30 mouse cellular contexts compared by ENCODE assay signal in the genomic region with DNA sequence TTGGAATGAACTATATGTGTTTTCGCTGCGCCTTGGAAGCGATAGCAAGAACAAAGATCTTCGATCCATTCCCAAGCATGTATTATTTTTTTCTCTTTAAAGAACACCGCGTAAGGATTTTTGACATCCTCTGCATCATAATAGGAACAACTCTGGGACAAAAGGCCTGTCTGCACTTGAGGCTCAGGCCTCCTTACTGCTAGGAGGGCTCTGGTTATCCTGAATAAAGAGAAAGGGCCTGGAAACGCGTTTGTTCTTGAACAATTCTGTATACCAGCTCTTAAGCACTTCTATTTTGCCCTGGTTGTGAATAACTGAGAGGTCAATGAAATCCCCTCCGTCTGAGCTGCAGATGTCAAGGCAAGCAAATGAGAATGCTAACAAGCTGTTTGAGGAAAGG. TPM values are rescaled to one million over a fixed set of nuclear protein-coding genes. Genes with fewer than 3 reads are reported as not detected.
A peak's percentile ranks its signal among the peaks of the same experiment; 100 is the strongest.
DNase-seq lines count a peak whose midpoint lies in the region; ATAC-seq and TF ChIP-seq lines count a peak whose summit lies in the region.
"Had no signal": no experiment of that assay in that cellular context is flagged by ENCODE, and none has a peak within 500 bp of the region (broad histone marks: within the 10 kb centered on the region; RNA-seq: fewer than 3 reads in every experiment).

No protein-coding gene starts in this region.

- no peaks in the 10 kb centered on the region for H3K27me3 ChIP-seq in forebrain, embryonic 10.5 days (ENCODE audit: poor library complexity, severe bottlenecking)
- H3K27me3 ChIP-seq in forebrain, embryonic 16.5 days (replicated peaks; ENCODE audit: control insufficient read depth, insufficient read depth, low read length), result no peaks in the 10 kb centered on the region
- H3K27me3 ChIP-seq in midbrain, embryonic 10.5 days (ENCODE audit: low read depth, poor library complexity, severe bottlenecking), result peaks cover 4% of the 10 kb centered on the region; the same call in 1 of the 2 replicates
- no peaks in the 10 kb centered on the region for H3K27me3 ChIP-seq in midbrain, postnatal 0 days (ENCODE audit: insufficient read depth, low read length)
- no peaks in the 10 kb centered on the region for H3K27me3 ChIP-seq in midbrain, embryonic 13.5 days
- H3K27me3 ChIP-seq in liver, embryonic 12.5 days (replicated peaks), result no peaks in the 10 kb centered on the region
- H3K27me3 ChIP-seq: embryonic facial prominence, embryonic 12.5 days; heart, embryonic 13.5 days; hindbrain, embryonic 13.5 days; limb, embryonic 12.5 days; lung, embryonic 15.5 days; Patski; stomach, embryonic 15.5 days had no signal

- no peaks in the 10 kb centered on the region for H3K36me3 ChIP-seq in forebrain, embryonic 10.5 days (replicated peaks)
- H3K36me3 ChIP-seq in forebrain, embryonic 16.5 days (ENCODE audit: control insufficient read depth, insufficient read depth), result no peaks in the 10 kb centered on the region
- H3K36me3 ChIP-seq in midbrain, embryonic 10.5 days, result no peaks in the 10 kb centered on the region
- H3K36me3 ChIP-seq in midbrain, postnatal 0 days (ENCODE audit: insufficient read depth, low read length), result no peaks in the 10 kb centered on the region
- no peaks in the 10 kb centered on the region for H3K36me3 ChIP-seq in midbrain, embryonic 13.5 days
- H3K36me3 ChIP-seq in liver, embryonic 12.5 days, result no peaks in the 10 kb centered on the region
- H3K36me3 ChIP-seq: embryonic facial prominence, embryonic 12.5 days; heart, embryonic 13.5 days; hindbrain, embryonic 13.5 days; limb, embryonic 12.5 days; lung, embryonic 15.5 days; stomach, embryonic 15.5 days had no signal

- no peak for ATAC-seq in forebrain, embryonic 16.5 days
- ATAC-seq in midbrain, postnatal 0 days (ENCODE audit: low FRiP score), result no peak
- peak; percentile 62 for ATAC-seq in midbrain, embryonic 13.5 days
- ATAC-seq in liver, embryonic 12.5 days, result no peak
- ATAC-seq: intestine, postnatal 0 days; Patski had no signal

- no peaks in the 10 kb centered on the region for H3K9me3 ChIP-seq in forebrain, embryonic 10.5 days
- no peaks in the 10 kb centered on the region for H3K9me3 ChIP-seq in forebrain, embryonic 16.5 days (ENCODE audit: control insufficient read depth, low read length)
- no peaks in the 10 kb centered on the region for H3K9me3 ChIP-seq in midbrain, embryonic 10.5 days (replicated peaks)
- no peaks in the 10 kb centered on the region for H3K9me3 ChIP-seq in midbrain, postnatal 0 days (ENCODE audit: low read length)
- H3K9me3 ChIP-seq in midbrain, embryonic 13.5 days, result no peaks in the 10 kb centered on the region
- H3K9me3 ChIP-seq in liver, embryonic 12.5 days (replicated peaks), result no peaks in the 10 kb centered on the region
- H3K9me3 ChIP-seq: embryonic facial prominence, embryonic 12.5 days; heart, embryonic 13.5 days; hindbrain, embryonic 13.5 days; limb, embryonic 12.5 days; lung, embryonic 15.5 days; stomach, embryonic 15.5 days had no signal

- intact Hi-C loops in heart, postnatal 36 days (cut with DNase I), result no loop called here

- 57% methylated on average over 9 of the region's 9 CpGs for WGBS in forebrain, embryonic 10.5 days
- 30% methylated on average over 9 of the region's 9 CpGs for WGBS in forebrain, embryonic 16.5 days
- 53% methylated on average over 9 of the region's 9 CpGs for WGBS in midbrain, embryonic 10.5 days
- WGBS in midbrain, postnatal 0 days, result 31% methylated on average over 9 of the region's 9 CpGs
- 21% methylated on average over 9 of the region's 9 CpGs for WGBS in midbrain, embryonic 13.5 days
- WGBS in liver, embryonic 12.5 days (ENCODE audit: insufficient replicate concordance), result 87% methylated on average over 9 of the region's 9 CpGs

- H3K4me1 ChIP-seq in forebrain, embryonic 10.5 days, result peaks cover 13% of the 10 kb centered on the region
- peaks cover 4% of the 10 kb centered on the region for H3K4me1 ChIP-seq in forebrain, embryonic 16.5 days (replicated peaks; ENCODE audit: control insufficient read depth, insufficient read depth, low read length)
- peaks cover 16% of the 10 kb centered on the region for H3K4me1 ChIP-seq in midbrain, embryonic 10.5 days
- H3K4me1 ChIP-seq in midbrain, postnatal 0 days (ENCODE audit: insufficient read depth, low read length), result no peaks in the 10 kb centered on the region
- H3K4me1 ChIP-seq in midbrain, embryonic 13.5 days (replicated peaks), result peaks cover 10% of the 10 kb centered on the region
- H3K4me1 ChIP-seq in liver, embryonic 12.5 days, result no peaks in the 10 kb centered on the region
- H3K4me1 ChIP-seq: embryonic facial prominence, embryonic 12.5 days; heart, embryonic 13.5 days; limb, embryonic 12.5 days; lung, embryonic 15.5 days; stomach, embryonic 15.5 days had no signal

- no peak for TF ChIP-seq CTCF in midbrain, postnatal 0 days (IDR thresholded peaks at IDR 0.05)

- no peak overlapping the region for H3K4me2 ChIP-seq in forebrain, embryonic 16.5 days (ENCODE audit: low read length)
- no peak overlapping the region for H3K4me2 ChIP-seq in midbrain, postnatal 0 days (ENCODE audit: low read depth, low read length, poor library complexity, severe bottlenecking)
- no peak overlapping the region for H3K4me2 ChIP-seq in midbrain, embryonic 13.5 days (replicated peaks)
- H3K4me2 ChIP-seq in liver, embryonic 12.5 days, result no peak overlapping the region
- H3K4me2 ChIP-seq: embryonic facial prominence, embryonic 12.5 days; heart, embryonic 13.5 days; hindbrain, embryonic 13.5 days; limb, embryonic 12.5 days; lung, embryonic 15.5 days; stomach, embryonic 15.5 days had no signal

- peak overlapping the region; percentile 58; the same call in 1 of the 2 replicates for H3K27ac ChIP-seq in forebrain, embryonic 10.5 days
- no peak overlapping the region for H3K27ac ChIP-seq in forebrain, embryonic 16.5 days (ENCODE audit: low read length)
- peak overlapping the region; percentile 55; the same call in 1 of the 2 replicates for H3K27ac ChIP-seq in midbrain, embryonic 10.5 days (replicated peaks)
- H3K27ac ChIP-seq in midbrain, postnatal 0 days (ENCODE audit: low read depth, low read length), result no peak overlapping the region
- peak overlapping the region; percentile 35; the same call in 1 of the 2 replicates for H3K27ac ChIP-seq in midbrain, embryonic 13.5 days
- H3K27ac ChIP-seq in liver, embryonic 12.5 days, result no peak overlapping the region
- H3K27ac ChIP-seq: embryonic facial prominence, embryonic 12.5 days; heart, embryonic 13.5 days; left cerebral cortex, adult 2 months; limb, embryonic 12.5 days; lung, embryonic 15.5 days; stomach, embryonic 15.5 days had no signal

- DNase-seq in forebrain, embryonic 10.5 days (ENCODE audit: extremely low spot score, low spot score), result no peak
- no peak for DNase-seq in midbrain, embryonic 10.5 days (ENCODE audit: low spot score)
- DNase-seq in midbrain, postnatal 0 days (ENCODE audit: low spot score), result no peak
- DNase-seq in heart, postnatal 36 days, result no peak
- DNase-seq: adrenal gland, postnatal 14 days; cerebellum, adult 18-20 months; cerebellum, postnatal 10 days; gastrocnemius, postnatal 10 days; heart, postnatal 10 days; kidney, adult 9 months; kidney, postnatal 14 days; lung, postnatal 36 days; right cerebral cortex, postnatal 25 days had no signal

- no peak overlapping the region for H3K4me3 ChIP-seq in forebrain, embryonic 10.5 days
- H3K4me3 ChIP-seq in forebrain, embryonic 16.5 days (replicated peaks; ENCODE audit: low read length), result no peak overlapping the region
- no peak overlapping the region for H3K4me3 ChIP-seq in midbrain, embryonic 10.5 days
- no peak overlapping the region for H3K4me3 ChIP-seq in midbrain, postnatal 0 days (ENCODE audit: low read depth, low read length)
- no peak overlapping the region for H3K4me3 ChIP-seq in midbrain, embryonic 13.5 days (replicated peaks)
- no peak overlapping the region for H3K4me3 ChIP-seq in liver, embryonic 12.5 days
- H3K4me3 ChIP-seq: embryonic facial prominence, embryonic 12.5 days; heart, embryonic 13.5 days; hindbrain, embryonic 13.5 days; left cerebral cortex, adult 2 months; limb, embryonic 12.5 days; lung, embryonic 15.5 days; stomach, embryonic 15.5 days had no signal

- no peak overlapping the region for H3K9ac ChIP-seq in forebrain, embryonic 16.5 days (replicated peaks; ENCODE audit: low read depth, low read length)
- no peak overlapping the region for H3K9ac ChIP-seq in midbrain, postnatal 0 days (replicated peaks; ENCODE audit: low read length, poor library complexity, severe bottlenecking)
- no peak overlapping the region for H3K9ac ChIP-seq in midbrain, embryonic 13.5 days (replicated peaks)
- no peak overlapping the region for H3K9ac ChIP-seq in liver, embryonic 12.5 days
- H3K9ac ChIP-seq: embryonic facial prominence, embryonic 12.5 days; heart, embryonic 13.5 days; hindbrain, embryonic 13.5 days; limb, embryonic 12.5 days; lung, embryonic 15.5 days; stomach, embryonic 15.5 days had no signal

RNA-seq across cellular contexts. Expression of a gene that starts 19.7 kb away (rescaled TPM):
- polyA plus RNA-seq in forebrain, embryonic 10.5 days (2016; fragmentation: Nextera tagmentation; extraction: Ambion mirVana), result 1.2 and 1.9 TPM in 2 replicates
- 31.4 and 39.4 TPM in 2 replicates for polyA plus RNA-seq in forebrain, embryonic 16.5 days (2015; fragmentation: Nextera tagmentation; extraction: Ambion mirVana)
- 3.3 and 5.2 TPM in 2 replicates for polyA plus RNA-seq in midbrain, embryonic 10.5 days (2016; fragmentation: Nextera tagmentation; extraction: Ambion mirVana)
- total RNA-seq in midbrain, postnatal 0 days (2014; rRNA removed), result 116 and 120 TPM in 2 replicates
- polyA plus RNA-seq in midbrain, postnatal 0 days (2015; fragmentation: Nextera tagmentation; extraction: Ambion mirVana), result 92.8 and 106 TPM in 2 replicates
- 32.6 and 33.3 TPM in 2 replicates for polyA plus RNA-seq in midbrain, embryonic 13.5 days (2015; fragmentation: Nextera tagmentation; extraction: Ambion mirVana)
- under 1 TPM; 0.19 to 0.44 TPM for total RNA-seq in heart, postnatal 36 days (2021)
- 0.27 and 0.44 TPM in 2 replicates for polyA plus RNA-seq in liver, embryonic 12.5 days (2016; fragmentation: Nextera tagmentation; extraction: Ambion mirVana)
- total RNA-seq: common myeloid progenitor, adult 5-6 weeks; liver, adult 2 months; megakaryocyte, adult 5-6 weeks; MEL; monocyte, adult 5-6 weeks had no signal
- polyA plus RNA-seq: liver, adult 2 months had no signal

Comparison
In these comparisons a context has a peak if more than half of its experiments do, and no peak if none do; other contexts are left out.
1. H3K27ac ChIP-seq: peak in forebrain, embryonic 10.5 days (single experiment), midbrain, embryonic 10.5 days (single experiment) and midbrain, embryonic 13.5 days (single experiment); none in forebrain, embryonic 16.5 days (single experiment), midbrain, postnatal 0 days (single experiment) and liver, embryonic 12.5 days (single experiment).